Mouse (Mus musculus): ENCODE measurements around the gene Fmnl3.

DNA sequence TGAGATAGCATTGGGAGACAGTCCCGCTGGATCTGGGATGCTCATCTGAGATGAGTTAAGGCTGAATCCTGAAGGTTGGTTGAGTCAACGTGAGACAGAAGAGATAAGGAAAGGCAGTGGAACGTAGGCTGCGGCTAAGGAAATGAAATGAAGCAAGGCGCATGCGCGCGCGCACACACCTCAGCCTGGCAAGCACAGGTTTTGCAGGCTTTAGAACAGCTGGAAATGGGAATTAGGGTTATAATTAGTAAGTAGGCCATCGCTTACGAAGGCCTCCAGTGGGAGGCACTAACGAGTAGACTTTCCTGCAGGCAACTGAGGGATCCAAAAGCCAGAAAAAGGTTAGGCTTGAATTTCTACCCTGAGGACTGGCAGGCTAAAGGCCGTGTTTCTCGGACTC lies 41.5 kb upstream of the Fmnl3 start:
- TF ChIP-seq POLR2A (IDR thresholded peaks at IDR 0.05; ENCODE audit: control insufficient read depth, low read depth, low read length) (no peak), CTCF (IDR thresholded peaks at IDR 0.05; ENCODE audit: control insufficient read depth, insufficient read depth, insufficient replicate concordance, low read depth, low read length) (no peak)

Measured in testis, adult 2 months (tissue).